Mouse (Mus musculus) myocyte (in vitro differentiated cells): ENCODE results near the gene Dydc1.

Experiments used
- CEBPB ChIP-seq: IDR thresholded peaks from 2 replicates; pipeline ENCODE4 v1.6.1; 2011; ENCODE audit warnings: mild to moderate bottlenecking, moderate library complexity; ENCODE audit not compliant: poor library complexity, insufficient read depth, severe bottlenecking
- E2F4 ChIP-seq: IDR thresholded peaks from one replicate; pipeline ENCODE4 v1.6.1; 2011; ENCODE audit warnings: mild to moderate bottlenecking, control low read depth, moderate library complexity; ENCODE audit not compliant: insufficient read depth
- MAX ChIP-seq: IDR thresholded peaks from one replicate; pipeline ENCODE4 v1.6.1; 2011; ENCODE audit warnings: low read depth, mild to moderate bottlenecking, control low read depth
- MYOD1 ChIP-seq, 3 experiments: IDR thresholded peaks; one replicate each; pipeline ENCODE4 v1.6.1; 2011; ENCODE audit warnings: control low read depth in 2 of 3, low read depth in 2 of 3, mild to moderate bottlenecking in 2 of 3, moderate library complexity in 1 of 3; ENCODE audit not compliant: insufficient read length in 2 of 3, control insufficient read depth in 1 of 3
- MYOG ChIP-seq, 3 experiments: IDR thresholded peaks; one replicate each; pipeline ENCODE4 v1.6.1; 2011; ENCODE audit warnings: control low read depth in 2 of 3, low read depth in 2 of 3, mild to moderate bottlenecking in 2 of 3; ENCODE audit not compliant: insufficient read length in 2 of 3, control insufficient read depth in 1 of 3, insufficient read depth in 1 of 3
- POLR2A ChIP-seq: IDR thresholded peaks from one replicate; pipeline ENCODE4 v1.6.1; 2011; ENCODE audit warnings: low read depth, mild to moderate bottlenecking, control low read depth, moderate library complexity; ENCODE audit not compliant: insufficient read length
- POLR2AphosphoS2 ChIP-seq: IDR thresholded peaks from one replicate; pipeline ENCODE4 v1.6.1; 2011; ENCODE audit warnings: low read depth, control low read depth; ENCODE audit not compliant: insufficient read length
- SRF ChIP-seq: IDR thresholded peaks from one replicate; pipeline ENCODE4 v1.6.1; 2011; ENCODE audit warnings: low read depth; ENCODE audit not compliant: control insufficient read depth, insufficient read length
- TCF12 ChIP-seq: IDR thresholded peaks from one replicate; pipeline ENCODE4 v1.6.1; 2011; ENCODE audit warnings: mild to moderate bottlenecking, control low read depth; ENCODE audit not compliant: poor library complexity, insufficient read depth, severe bottlenecking
- TCF3 ChIP-seq: IDR thresholded peaks from one replicate; pipeline ENCODE4 v1.6.1; 2011; ENCODE audit warnings: low read depth, control low read depth; ENCODE audit not compliant: insufficient read length
- USF1 ChIP-seq: IDR thresholded peaks from one replicate; pipeline ENCODE4 v1.6.1; 2011; ENCODE audit warnings: low read depth, mild to moderate bottlenecking, control low read depth, moderate library complexity

DNA sequence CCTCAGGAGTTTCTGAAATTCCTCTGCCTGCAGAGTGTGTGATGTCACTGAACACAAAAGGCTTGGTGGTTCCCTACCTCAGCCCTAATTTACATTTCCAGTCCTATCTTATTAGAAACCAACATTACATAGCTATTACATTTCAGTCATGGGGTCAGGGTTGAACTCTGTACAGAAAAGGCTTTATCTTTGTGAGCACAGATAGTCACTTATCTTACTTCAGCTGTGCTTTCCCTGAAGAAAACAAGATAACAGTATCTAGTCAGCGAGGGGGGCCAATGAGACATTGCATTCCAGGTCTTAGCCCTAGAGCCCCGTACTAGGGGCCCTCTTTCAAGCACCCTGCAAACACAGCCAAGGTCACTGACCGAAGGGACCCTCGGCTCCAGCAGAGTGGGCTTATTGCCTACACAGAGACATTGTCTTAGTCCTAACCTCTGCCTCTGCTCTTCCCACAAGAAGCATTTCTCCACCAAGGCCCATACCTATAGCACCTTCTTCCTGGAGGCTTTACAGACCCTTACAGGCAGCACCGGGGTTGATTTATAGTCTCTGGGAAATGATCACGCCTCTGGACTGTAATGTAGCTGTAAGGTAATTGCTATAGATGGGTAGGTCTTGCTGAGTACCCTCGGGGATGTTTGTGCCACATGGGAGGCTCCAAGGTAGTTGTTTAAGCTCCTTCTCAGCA is 47.0 kb upstream of the Dydc1 start:
- no peak for TF ChIP-seq TCF12
- no peak for TF ChIP-seq SRF
- TF ChIP-seq POLR2A, result no peak
- TF ChIP-seq MYOD1 (IDR thresholded peaks at IDR 0.05; ENCODE audit: control insufficient read depth in 1 of 3, insufficient read length in 2 of 3, low read depth in 2 of 3), result no peak
- TF ChIP-seq E2F4, result no peak
- no peak for TF ChIP-seq CEBPB
- no peak for TF ChIP-seq POLR2AphosphoS2
- TF ChIP-seq MAX, result no peak
- no peak for TF ChIP-seq USF1
- no peak for TF ChIP-seq MYOG (IDR thresholded peaks at IDR 0.05; ENCODE audit: control insufficient read depth in 1 of 3, insufficient read depth in 1 of 3, insufficient read length in 2 of 3, low read depth in 2 of 3)
- TF ChIP-seq TCF3, result no peak
